Mouse (Mus musculus) lung, adult 2 months (tissue): Measurements from ENCODE around the gene B3gat1. TPM values are rescaled to one million over a fixed set of nuclear protein-coding genes. Genes with fewer than 3 reads are reported as not detected.

ENCODE experiments used
- DNase-seq: peaks from one replicate; pipeline ENCODE4 v3.0.0; 2022
- H3K4me1 ChIP-seq: fragments of 200-500 bp; 2 replicates; pipeline ENCODE4 v1.6.1; 2011; ENCODE audit warnings: low read length; ENCODE audit not compliant: control insufficient read depth, insufficient read depth
- H3K4me3 ChIP-seq: fragments of 200-500 bp; replicated peaks from 2 replicates; pipeline ENCODE3; 2011; ENCODE audit warnings: low read depth, mild to moderate bottlenecking, control low read depth, low read length; ENCODE audit errors: extremely low read depth
- CTCF ChIP-seq: fragments of 200-500 bp; IDR thresholded peaks from 2 replicates; pipeline ENCODE4 v1.5.1; 2011; ENCODE audit warnings: mild to moderate bottlenecking, low read length, control low read depth; ENCODE audit not compliant: insufficient read depth
- POLR2A ChIP-seq: fragments of 200-500 bp; IDR thresholded peaks from 2 replicates; pipeline ENCODE4 v1.6.1; 2011; ENCODE audit warnings: low read depth, mild to moderate bottlenecking, control low read depth, low read length, borderline replicate concordance; ENCODE audit errors: extremely low read depth
- WGBS: fragments of 180-500 bp; shearing (Covaris S2); methylation state at CpG from one replicate; pipeline ENCODE4 v1.1.7; 2018; 5-methylcytosine and 5-hydroxymethylcytosine counted together
- polyA plus RNA-seq: library from polyadenylated mRNA; depleted of rRNA; stranded (reverse); fragments of >200 nt; gene quantifications from 2 replicates; pipeline ENCODE4 v1.2.3, GENCODE M21; 2012

B3gat1 gene
- polyA plus RNA-seq, 1 experiment: 0.15 TPM

- Histone ChIP-seq H3K4me3 (no peak overlapping the region), H3K4me1 (no peaks in the 10 kb centered on the region)
- no peak for TF ChIP-seq POLR2A
- no peak for TF ChIP-seq CTCF
- WGBS: 84% methylated on average over 3 of the region's 3 CpGs
- DNase-seq: no peak
Measured at GRCm38 (mm10) chr9:26725709-26726108, 7.8 kb upstream of the B3gat1 start.

DNA sequence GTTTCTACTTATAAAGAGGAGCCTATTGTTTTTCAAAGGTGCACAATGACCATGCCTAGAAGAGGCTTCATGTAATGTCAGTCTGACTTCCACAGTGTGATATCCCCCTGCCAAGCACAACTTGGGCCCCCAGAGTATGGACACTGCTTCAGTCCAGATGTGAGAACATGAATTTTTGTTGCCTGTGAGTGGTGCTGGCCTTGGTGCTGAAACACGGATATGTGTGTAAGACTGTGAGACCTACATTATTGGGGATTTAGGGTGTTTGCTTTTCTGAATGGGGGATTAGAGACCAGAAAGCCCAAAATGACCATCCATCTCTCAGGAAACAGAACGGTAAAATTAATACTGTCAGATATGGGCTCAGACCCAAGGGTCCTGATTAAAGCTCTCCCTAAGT is 6.1 kb upstream of the B3gat1 start:
- TF ChIP-seq CTCF: no peak
- no peak for TF ChIP-seq POLR2A
- 58% methylated on average over 2 of the region's 2 CpGs for WGBS
- DNase-seq: no peak
- Histone ChIP-seq H3K4me1 (no peaks in the 10 kb centered on the region), H3K4me3 (no peak overlapping the region)

- Histone ChIP-seq H3K4me3 (no peak overlapping the region), H3K4me1 (no peaks in the 10 kb centered on the region)
- 68% methylated on average over 2 of the region's 2 CpGs for WGBS
- DNase-seq: no peak
- TF ChIP-seq CTCF (no peak), POLR2A (no peak)
Measured at GRCm38 (mm10) chr9:26728556-26728955, 5.0 kb upstream of the B3gat1 start.

- Histone ChIP-seq H3K4me1 (no peaks in the 10 kb centered on the region), H3K4me3 (no peak overlapping the region)
- 2% methylated on average over 37 of the region's 37 CpGs for WGBS
- TF ChIP-seq POLR2A (no peak), CTCF (no peak)
- DNase-seq: no peak
Measured at GRCm38 (mm10) chr9:26733986-26734385, 458 bp downstream of the B3gat1 start.

- no peak for DNase-seq
- Histone ChIP-seq H3K4me1 (no peaks in the 10 kb centered on the region), H3K4me3 (no peak overlapping the region)
- no peak for TF ChIP-seq CTCF
- no peak for TF ChIP-seq POLR2A
- WGBS: 71% methylated on average over 5 of the region's 5 CpGs
Measured at GRCm38 (mm10) chr9:26737116-26737515, 3.6 kb downstream of the B3gat1 start.

- no peak for TF ChIP-seq CTCF
- no peak for TF ChIP-seq POLR2A
- WGBS: 83% methylated on average over 3 of the region's 3 CpGs
- Histone ChIP-seq H3K4me1 (no peaks in the 10 kb centered on the region), H3K4me3 (no peak overlapping the region)
- DNase-seq: no peak
Measured at GRCm38 (mm10) chr9:26742817-26743216, 9.3 kb downstream of the B3gat1 start.

DNA sequence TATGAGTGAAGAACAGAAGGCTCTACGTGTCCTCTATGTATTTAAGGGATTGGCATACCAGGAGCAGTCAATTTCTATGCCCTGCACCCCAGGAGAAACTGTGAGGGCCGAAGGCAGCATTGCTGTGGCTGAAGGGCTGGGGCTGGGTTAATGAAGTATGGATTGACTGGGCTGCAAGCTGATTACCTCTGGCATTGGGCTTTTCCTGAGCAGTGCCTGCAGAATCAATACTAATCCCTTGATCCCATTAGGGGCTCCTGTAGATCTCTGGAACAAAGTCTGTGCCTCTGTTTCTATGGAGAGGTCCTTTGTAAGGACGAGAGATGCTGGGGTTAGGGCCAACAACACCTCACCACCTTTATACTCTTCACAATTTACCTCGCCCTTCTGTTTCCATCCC is 13.6 kb downstream of the B3gat1 start:
- Histone ChIP-seq H3K4me1 (no peaks in the 10 kb centered on the region), H3K4me3 (no peak overlapping the region)
- 57% methylated on average over 4 of the region's 4 CpGs for WGBS
- no peak for DNase-seq
- TF ChIP-seq POLR2A (no peak), CTCF (no peak)

GRCm38 (mm10) chr9:26748893-26749292 is 15.4 kb downstream of the B3gat1 start:
- no peak for TF ChIP-seq CTCF
- no peak for TF ChIP-seq POLR2A
- WGBS: 72% methylated on average over 4 of the region's 4 CpGs
- H3K4me1 ChIP-seq: no peaks in the 10 kb centered on the region
- no peak overlapping the region for H3K4me3 ChIP-seq
- DNase-seq: no peak

- WGBS: 14% methylated on average over 9 of the region's 9 CpGs
- DNase-seq: no peak
- no peaks in the 10 kb centered on the region for H3K4me1 ChIP-seq
- no peak for TF ChIP-seq POLR2A
- TF ChIP-seq CTCF: 0 out of 2 replicates have a peak, but pooled peaks have one; percentile 11
- no peak overlapping the region for H3K4me3 ChIP-seq
Measured at GRCm38 (mm10) chr9:26760081-26760480, 26.6 kb downstream of the B3gat1 start.

DNA sequence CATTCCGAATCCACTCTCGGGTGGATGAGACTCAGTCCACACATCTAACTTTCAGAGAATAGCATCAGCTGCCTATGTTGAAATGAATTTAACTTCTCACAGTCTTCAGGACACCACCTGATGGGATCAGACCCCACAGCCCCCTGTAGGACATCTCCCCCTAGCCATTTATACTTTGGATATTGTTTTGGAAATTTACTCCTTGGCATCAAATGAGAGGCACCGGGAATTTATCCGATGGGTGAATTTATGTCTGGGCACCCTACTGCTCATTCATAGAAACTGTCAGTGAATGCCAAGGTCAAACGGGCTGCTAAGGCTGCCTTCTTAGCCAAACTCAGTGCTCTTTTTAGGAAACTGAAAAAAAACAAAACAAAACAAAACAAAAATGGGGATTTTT is 27.0 kb downstream of the B3gat1 start:
- Histone ChIP-seq H3K4me3 (no peak overlapping the region), H3K4me1 (no peaks in the 10 kb centered on the region)
- TF ChIP-seq CTCF (no peak), POLR2A (no peak)
- DNase-seq: no peak
- 64% methylated on average over 5 of the region's 5 CpGs for WGBS

DNA sequence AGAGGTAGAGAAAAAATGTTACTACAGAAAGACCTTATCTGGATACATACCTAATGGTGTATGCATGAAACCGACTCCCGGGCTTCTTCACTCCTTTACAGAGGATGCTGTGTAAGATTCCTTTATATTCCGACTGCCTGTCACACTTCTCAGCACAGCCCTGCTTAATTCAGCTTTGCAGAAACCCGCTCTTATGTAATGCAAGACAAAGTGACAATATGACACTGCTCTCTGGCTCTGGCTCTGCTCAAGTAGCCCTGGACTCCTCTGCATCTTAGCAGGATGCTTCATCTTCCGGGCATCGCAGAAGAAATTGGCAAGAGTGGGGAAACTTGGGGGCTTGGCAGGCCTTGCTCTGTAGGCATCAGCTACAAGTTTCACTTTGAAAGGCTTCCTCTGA is 28.9 kb downstream of the B3gat1 start:
- Histone ChIP-seq H3K4me3 (no peak overlapping the region), H3K4me1 (no peaks in the 10 kb centered on the region)
- TF ChIP-seq POLR2A (no peak), CTCF (no peak)
- no peak for DNase-seq
- 83% methylated on average over 6 of the region's 6 CpGs for WGBS
